Mouse (Mus musculus) intestine, embryonic 15.5 days (tissue): Measurements from ENCODE around the gene Pycr1. TPM values are rescaled to one million over a fixed set of nuclear protein-coding genes. Genes with fewer than 3 reads are reported as not detected.

ENCODE experiments used
- ATAC-seq: fragments of 200-750 bp; cut with Nextera tagmentation; 2 replicates; pipeline ENCODE4 v1.8.0; 2017; ENCODE audit warnings: moderate TSS enrichment, moderate library complexity
- H3K27ac ChIP-seq: fragments of 300-500 bp; sonication (generic); 2 replicates; pipeline ENCODE4 v1.5.1; 2015; ENCODE audit warnings: mild to moderate bottlenecking, inconsistent platforms
- H3K27me3 ChIP-seq: fragments of 300-500 bp; sonication (generic); replicated peaks from 2 replicates; pipeline ENCODE4 v1.6.1; 2015; ENCODE audit warnings: inconsistent platforms
- H3K36me3 ChIP-seq: fragments of 300-500 bp; sonication (generic); 2 replicates; pipeline ENCODE4 v1.6.1; 2015; ENCODE audit warnings: inconsistent platforms
- H3K4me1 ChIP-seq: fragments of 300-500 bp; sonication (generic); replicated peaks from 2 replicates; pipeline ENCODE4 v1.6.1; 2015; ENCODE audit warnings: inconsistent platforms
- H3K4me2 ChIP-seq: fragments of 300-500 bp; sonication (generic); replicated peaks from 2 replicates; pipeline ENCODE4 v1.6.1; 2015; ENCODE audit warnings: mild to moderate bottlenecking, inconsistent platforms
- H3K4me3 ChIP-seq: fragments of 300-500 bp; sonication (generic); replicated peaks from 2 replicates; pipeline ENCODE4 v1.5.1; 2015; ENCODE audit warnings: inconsistent platforms
- H3K9ac ChIP-seq: fragments of 300-500 bp; sonication (generic); 2 replicates; pipeline ENCODE4 v1.6.1; 2015; ENCODE audit warnings: inconsistent platforms
- H3K9me3 ChIP-seq: fragments of 300-500 bp; sonication (generic); 2 replicates; pipeline ENCODE4 v1.6.1; 2016; ENCODE audit warnings: inconsistent platforms
- WGBS: fragments of 180-500 bp; shearing (Covaris S2); methylation state at CpG from one replicate; pipeline ENCODE4 v1.1.7; 2015; 5-methylcytosine and 5-hydroxymethylcytosine counted together
- polyA plus RNA-seq: library from polyadenylated mRNA; unstranded; fragments of >200 nt; fragmentation: Nextera tagmentation; extraction: Ambion mirVana; gene quantifications from 2 replicates; pipeline ENCODE4 v1.2.1, GENCODE M21; 2015

The Pycr1 gene
- polyA plus RNA-seq, 1 experiment from 2014 or later: 26.4 TPM

GRCm38 (mm10) chr11:120672687-120673593 is 29.4 kb upstream of the Pycr1 start, which contains the start of gene Aspscr1:
TSS of gene Aspscr1 (plus strand) at chr11:120672973.
- Histone ChIP-seq H3K4me1 (peaks cover 8% of the 10 kb centered on the region; the same call in 1 of the 2 replicates), H3K4me3 (peak within 1 kb of the TSS; percentile 66), H3K27ac (peak within 1 kb of the TSS; percentile 81), H3K27me3 (no peaks in the 10 kb centered on the region), H3K4me2 (peak within 1 kb of the TSS; percentile 67), H3K36me3 (peaks cover under 1% of the 10 kb centered on the region; the same call in 1 of the 2 replicates), H3K9me3 (no peaks in the 10 kb centered on the region), H3K9ac (peak within 1 kb of the TSS; percentile 66)
- ATAC-seq: peak; percentile 99
- under 1% methylated on average over 83 of the region's 83 CpGs for WGBS

GRCm38 (mm10) chr11:120666617-120667016 is 23.0 kb upstream of the Pycr1 start:
- no peak overlapping the region for H3K27ac ChIP-seq
- H3K9ac ChIP-seq: no peak overlapping the region
- H3K36me3 ChIP-seq: no peaks in the 10 kb centered on the region
- 10% methylated on average over 3 of the region's 3 CpGs for whole genome bisulfite sequencing
- no peak for ATAC-seq
- H3K27me3 ChIP-seq: peaks cover 27% of the 10 kb centered on the region
- H3K4me1 ChIP-seq: 0 out of 2 replicates have a peak, but pooled peaks cover 4% of the 10 kb centered on the region
- no peak overlapping the region for H3K4me2 ChIP-seq
- H3K4me3 ChIP-seq: no peak overlapping the region
- no peaks in the 10 kb centered on the region for H3K9me3 ChIP-seq

GRCm38 (mm10) chr11:120665406-120665805 is 21.8 kb upstream of the Pycr1 start:
- ATAC-seq: peak; percentile 34; the same call in 1 of the 2 replicates
- Histone ChIP-seq H3K9me3 (no peaks in the 10 kb centered on the region), H3K9ac (no peak overlapping the region), H3K4me1 (peaks cover 15% of the 10 kb centered on the region), H3K4me2 (no peak overlapping the region), H3K27me3 (peaks cover 39% of the 10 kb centered on the region), H3K27ac (no peak overlapping the region), H3K4me3 (no peak overlapping the region), H3K36me3 (no peaks in the 10 kb centered on the region)
- 76% methylated on average over 3 of the region's 3 CpGs for WGBS

GRCm38 (mm10) chr11:120663714-120664113 is 20.1 kb upstream of the Pycr1 start:
- WGBS: 83% methylated on average over 5 of the region's 5 CpGs

GRCm38 (mm10) chr11:120662759-120663158 is 19.2 kb upstream of the Pycr1 start:
- no peaks in the 10 kb centered on the region for H3K9me3 ChIP-seq
- H3K9ac ChIP-seq: no peak overlapping the region
- H3K4me3 ChIP-seq: no peak overlapping the region
- WGBS: 70% methylated on average over 6 of the region's 6 CpGs
- peaks cover 65% of the 10 kb centered on the region for H3K27me3 ChIP-seq
- no peak overlapping the region for H3K4me2 ChIP-seq
- no peak for ATAC-seq
- H3K4me1 ChIP-seq: peaks cover 25% of the 10 kb centered on the region
- H3K36me3 ChIP-seq: no peaks in the 10 kb centered on the region
- no peak overlapping the region for H3K27ac ChIP-seq

More at GRCm38 (mm10) chr11:120663714-120664113, 20.1 kb upstream of the Pycr1 start:
- H3K27me3 ChIP-seq: peaks cover 56% of the 10 kb centered on the region
- no peaks in the 10 kb centered on the region for H3K9me3 ChIP-seq
- H3K9ac ChIP-seq: no peak overlapping the region
- no peak overlapping the region for H3K4me3 ChIP-seq
- H3K36me3 ChIP-seq: no peaks in the 10 kb centered on the region
- peaks cover 25% of the 10 kb centered on the region for H3K4me1 ChIP-seq
- H3K27ac ChIP-seq: no peak overlapping the region
- no peak for ATAC-seq
- H3K4me2 ChIP-seq: no peak overlapping the region

GRCm38 (mm10) chr11:120661076-120661460 is 17.5 kb upstream of the Pycr1 start, which contains the start of gene Notum:
TSS of gene Notum (minus strand) at chr11:120661175.
- Histone ChIP-seq H3K36me3 (no peaks in the 10 kb centered on the region), H3K9ac (peak within 1 kb of the TSS; percentile 41), H3K9me3 (no peaks in the 10 kb centered on the region), H3K4me2 (peak within 1 kb of the TSS; percentile 91), H3K27ac (no peak within 1 kb of the TSS), H3K4me3 (peak within 1 kb of the TSS; percentile 44), H3K27me3 (peaks cover 75% of the 10 kb centered on the region), H3K4me1 (peaks cover 20% of the 10 kb centered on the region)
- WGBS: under 1% methylated on average over 35 of the region's 35 CpGs
- peak; percentile 23 for ATAC-seq

- Histone ChIP-seq H3K4me2 (peak overlapping the region; percentile 91), H3K9ac (peak overlapping the region; percentile 41), H3K4me1 (peaks cover 20% of the 10 kb centered on the region), H3K36me3 (no peaks in the 10 kb centered on the region), H3K4me3 (peak overlapping the region; percentile 44), H3K9me3 (no peaks in the 10 kb centered on the region), H3K27me3 (peaks cover 75% of the 10 kb centered on the region), H3K27ac (no peak overlapping the region)
- ATAC-seq: peak; percentile 71
- WGBS: 1% methylated on average over 83 of the region's 95 CpGs
Measured at GRCm38 (mm10) chr11:120660301-120661075, 16.9 kb upstream of the Pycr1 start.

GRCm38 (mm10) chr11:120659509-120660300 is 16.1 kb upstream of the Pycr1 start:
- Histone ChIP-seq H3K27me3 (peaks cover 73% of the 10 kb centered on the region), H3K9ac (0 out of 2 replicates have a peak overlapping the region, but pooled peaks have one; percentile 41), H3K27ac (no peak overlapping the region), H3K9me3 (no peaks in the 10 kb centered on the region), H3K4me3 (peak overlapping the region; percentile 44), H3K4me1 (peaks cover 20% of the 10 kb centered on the region), H3K4me2 (peak overlapping the region; percentile 91), H3K36me3 (no peaks in the 10 kb centered on the region)
- peak; percentile 24; the same call in 1 of the 2 replicates for ATAC-seq
- 2% methylated on average over 50 of the region's 50 CpGs for WGBS

- H3K4me1 ChIP-seq: peaks cover 20% of the 10 kb centered on the region
- ATAC-seq: no peak
- H3K4me2 ChIP-seq: peak overlapping the region; percentile 91
- H3K27me3 ChIP-seq: peaks cover 76% of the 10 kb centered on the region
- H3K36me3 ChIP-seq: no peaks in the 10 kb centered on the region
- H3K4me3 ChIP-seq: no peak overlapping the region
- H3K9me3 ChIP-seq: no peaks in the 10 kb centered on the region
- 4% methylated on average over 24 of the region's 24 CpGs for WGBS
- H3K9ac ChIP-seq: no peak overlapping the region
- H3K27ac ChIP-seq: no peak overlapping the region
Measured at GRCm38 (mm10) chr11:120658876-120659410, 15.4 kb upstream of the Pycr1 start.

- H3K27me3 ChIP-seq: peaks cover 61% of the 10 kb centered on the region
- no peaks in the 10 kb centered on the region for H3K9me3 ChIP-seq
- no peak overlapping the region for H3K27ac ChIP-seq
- H3K36me3 ChIP-seq: no peaks in the 10 kb centered on the region
- H3K9ac ChIP-seq: no peak overlapping the region
- no peak for ATAC-seq
- no peak overlapping the region for H3K4me3 ChIP-seq
- 82% methylated on average over 4 of the region's 4 CpGs for WGBS
- peaks cover 20% of the 10 kb centered on the region for H3K4me1 ChIP-seq
- no peak overlapping the region for H3K4me2 ChIP-seq
Measured at GRCm38 (mm10) chr11:120657301-120657700, 13.7 kb upstream of the Pycr1 start.

GRCm38 (mm10) chr11:120654741-120655140 is 11.2 kb upstream of the Pycr1 start:
- H3K9ac ChIP-seq: no peak overlapping the region
- ATAC-seq: no peak
- peaks cover 3% of the 10 kb centered on the region; the same call in 1 of the 2 replicates for H3K4me1 ChIP-seq
- H3K27me3 ChIP-seq: peaks cover 36% of the 10 kb centered on the region
- 71% methylated on average over 3 of the region's 3 CpGs for WGBS
- H3K27ac ChIP-seq: no peak overlapping the region
- no peaks in the 10 kb centered on the region for H3K9me3 ChIP-seq
- H3K4me2 ChIP-seq: no peak overlapping the region
- no peaks in the 10 kb centered on the region for H3K36me3 ChIP-seq
- H3K4me3 ChIP-seq: no peak overlapping the region
